Comparison of ENCODE assay signal across 26 mouse cellular contexts in genomic region chr10:113946801-113947200, GRCm38 (mm10).
DNase-seq lines count a peak whose midpoint lies in the region; ATAC-seq lines count a peak whose summit lies in the region.
"Had no signal": no experiment of that assay in that cellular context is flagged by ENCODE, and none has a peak within 500 bp of the region (broad histone marks: within the 10 kb centered on the region; RNA-seq: fewer than 3 reads in every experiment).

No protein-coding gene starts in this region.

- no peak for ATAC-seq in kidney, embryonic 16.5 days (ENCODE audit: low FRiP score, low TSS enrichment)
- ATAC-seq: forebrain, embryonic 16.5 days had no signal

- no peaks in the 10 kb centered on the region for H3K4me1 ChIP-seq in kidney, embryonic 16.5 days (ENCODE audit: insufficient read depth, low read length)
- H3K4me1 ChIP-seq: heart, embryonic 10.5 days; hindbrain, embryonic 15.5 days; neural tube, embryonic 15.5 days had no signal

- H3K9ac ChIP-seq in kidney, embryonic 16.5 days (replicated peaks; ENCODE audit: low read length), result no peak overlapping the region
- H3K9ac ChIP-seq: hindbrain, embryonic 15.5 days; midbrain, embryonic 12.5 days; neural tube, embryonic 15.5 days had no signal

- H3K36me3 ChIP-seq in kidney, embryonic 16.5 days (ENCODE audit: insufficient read depth, low read length), result no peaks in the 10 kb centered on the region
- H3K36me3 ChIP-seq: G1E; heart, embryonic 10.5 days; hindbrain, embryonic 15.5 days; midbrain, embryonic 12.5 days; neural tube, embryonic 15.5 days had no signal

- H3K27ac ChIP-seq in kidney, embryonic 16.5 days (ENCODE audit: low read length), result no peak overlapping the region
- H3K27ac ChIP-seq: heart, embryonic 10.5 days; hindbrain, embryonic 15.5 days; layer of hippocampus, adult 2 months; midbrain, embryonic 12.5 days; neural tube, embryonic 15.5 days had no signal

- no peak overlapping the region for H3K4me2 ChIP-seq in kidney, embryonic 16.5 days (replicated peaks; ENCODE audit: low read depth, low read length)
- H3K4me2 ChIP-seq: hindbrain, embryonic 15.5 days; liver, embryonic 11.5 days; midbrain, embryonic 12.5 days; neural tube, embryonic 15.5 days had no signal

- DNase-seq in heart, adult 11 months, result peak; percentile 48
- no peak for DNase-seq in heart, postnatal 36 days
- peak; percentile 11 for DNase-seq in right cerebral cortex, adult 18-20 months
- no peak for DNase-seq in right cerebral cortex, postnatal 14 days
- DNase-seq in left cerebral cortex, postnatal 36 days (ENCODE audit: low spot score in 2 of 2), result peak; percentile 9 to 10
- no peak for DNase-seq in adrenal gland, adult 2 months
- DNase-seq: adrenal gland, adult 8-10 months; B cell, adult 2 months; cerebellum, adult 18-20 months; cerebellum, postnatal 25 days; embryo, embryonic 11 days; kidney, adult 2 months; kidney, postnatal 14 days; lung, adult 2 months; lung, postnatal 14 days; thymus, postnatal 14 days had no signal

- no peak overlapping the region for H3K4me3 ChIP-seq in kidney, embryonic 16.5 days (ENCODE audit: low read length)
- H3K4me3 ChIP-seq: heart, embryonic 10.5 days; hindbrain, embryonic 15.5 days; layer of hippocampus, adult 2 months; midbrain, embryonic 12.5 days; neural tube, embryonic 15.5 days had no signal

- H3K9me3 ChIP-seq in kidney, embryonic 16.5 days (ENCODE audit: low read length), result no peaks in the 10 kb centered on the region
- H3K9me3 ChIP-seq: G1E; heart, embryonic 10.5 days; hindbrain, embryonic 15.5 days; midbrain, embryonic 12.5 days; neural tube, embryonic 15.5 days had no signal

- WGBS in kidney, embryonic 16.5 days, result 33% methylated on average over 3 of the region's 3 CpGs

- no peaks in the 10 kb centered on the region for H3K27me3 ChIP-seq in kidney, embryonic 16.5 days (ENCODE audit: insufficient read depth, low read length)
- H3K27me3 ChIP-seq: CH12.LX; hindbrain, embryonic 15.5 days; midbrain, embryonic 12.5 days; neural tube, embryonic 15.5 days had no signal

- intact Hi-C loops in heart, postnatal 36 days (cut with DNase I), result no loop called here
- intact Hi-C loops in left cerebral cortex, postnatal 36 days (cut with DNase I), result no loop called here

Comparison
In these comparisons a context has a peak if more than half of its experiments do, and no peak if none do; other contexts are left out.
1. DNase-seq: peak in heart, adult 11 months (single experiment), right cerebral cortex, adult 18-20 months (single experiment) and left cerebral cortex, postnatal 36 days (2 of 2); none in heart, postnatal 36 days (0 of 2), right cerebral cortex, postnatal 14 days (single experiment) and adrenal gland, adult 2 months (single experiment).